Mouse (Mus musculus) hindbrain, postnatal 0 days (tissue): Measurements from ENCODE around the gene Lipc. TPM values are rescaled to one million over a fixed set of nuclear protein-coding genes. Genes with fewer than 3 reads are reported as not detected.

Experiments
- ATAC-seq: fragments of 200-750 bp; cut with Nextera tagmentation; 2 replicates; pipeline ENCODE4 v1.8.0; 2017; ENCODE audit warnings: mild to moderate bottlenecking, moderate TSS enrichment, moderate library complexity
- DNase-seq: peaks from one replicate; pipeline ENCODE4 v3.0.0-alpha.2; 2015; ENCODE audit warnings: low spot score
- H3K27ac ChIP-seq: fragments of 300-500 bp; sonication (generic); 2 replicates; pipeline ENCODE4 v1.5.1; 2014; ENCODE audit warnings: mild to moderate bottlenecking
- H3K27me3 ChIP-seq: fragments of 300-500 bp; sonication (generic); 2 replicates; pipeline ENCODE4 v1.6.1; 2014; ENCODE audit warnings: low read length, mixed read lengths; ENCODE audit not compliant: insufficient read depth
- H3K36me3 ChIP-seq: fragments of 300-500 bp; sonication (generic); 2 replicates; pipeline ENCODE4 v1.6.1; 2014; ENCODE audit warnings: low read length, mixed read lengths; ENCODE audit not compliant: insufficient read depth
- H3K4me1 ChIP-seq: fragments of 300-500 bp; sonication (generic); 2 replicates; pipeline ENCODE4 v1.6.1; 2014; ENCODE audit warnings: antibody characterized with exemption, low read length, mixed read lengths; ENCODE audit not compliant: insufficient read depth
- H3K4me2 ChIP-seq: fragments of 300-500 bp; sonication (generic); 2 replicates; pipeline ENCODE4 v1.6.1; 2014; ENCODE audit warnings: low read depth, mild to moderate bottlenecking, low read length, moderate library complexity, mixed read lengths
- H3K4me3 ChIP-seq: fragments of 300-500 bp; sonication (generic); 2 replicates; pipeline ENCODE4 v1.5.1; 2014; ENCODE audit warnings: low read length
- H3K9ac ChIP-seq: fragments of 300-500 bp; sonication (generic); replicated peaks from 2 replicates; pipeline ENCODE4 v1.6.1; 2014; ENCODE audit warnings: mild to moderate bottlenecking, low read length, moderate library complexity, mixed read lengths
- H3K9me3 ChIP-seq: fragments of 300-500 bp; sonication (generic); 2 replicates; pipeline ENCODE4 v1.6.1; 2016; ENCODE audit warnings: low read length, mixed read lengths
- CTCF ChIP-seq: IDR thresholded peaks from 2 replicates; pipeline ENCODE4 v1.5.1; 2016; ENCODE audit warnings: antibody characterized with exemption, control low read depth, low read depth
- WGBS: fragments of 180-500 bp; shearing (Covaris S2); extraction: QIAGEN DNeasy Blood & Tissue Kit; methylation state at CpG from one replicate; pipeline ENCODE4 v1.1.7; 2014; 5-methylcytosine and 5-hydroxymethylcytosine counted together
- polyA plus RNA-seq: library from polyadenylated mRNA; unstranded; fragments of >200 nt; fragmentation: Nextera tagmentation; extraction: Ambion mirVana; gene quantifications from 2 replicates; pipeline ENCODE4 v1.2.1, GENCODE M21; 2015
- total RNA-seq: library from RNA; depleted of rRNA; stranded (reverse); fragments of >200 nt; gene quantifications from 2 replicates; pipeline ENCODE4 v1.2.3, GENCODE M21; 2014

Gene Lipc
- total and polyA plus RNA-seq, 2 experiments from 2014 or later, result 0.19 TPM; not detected in 1

DNA sequence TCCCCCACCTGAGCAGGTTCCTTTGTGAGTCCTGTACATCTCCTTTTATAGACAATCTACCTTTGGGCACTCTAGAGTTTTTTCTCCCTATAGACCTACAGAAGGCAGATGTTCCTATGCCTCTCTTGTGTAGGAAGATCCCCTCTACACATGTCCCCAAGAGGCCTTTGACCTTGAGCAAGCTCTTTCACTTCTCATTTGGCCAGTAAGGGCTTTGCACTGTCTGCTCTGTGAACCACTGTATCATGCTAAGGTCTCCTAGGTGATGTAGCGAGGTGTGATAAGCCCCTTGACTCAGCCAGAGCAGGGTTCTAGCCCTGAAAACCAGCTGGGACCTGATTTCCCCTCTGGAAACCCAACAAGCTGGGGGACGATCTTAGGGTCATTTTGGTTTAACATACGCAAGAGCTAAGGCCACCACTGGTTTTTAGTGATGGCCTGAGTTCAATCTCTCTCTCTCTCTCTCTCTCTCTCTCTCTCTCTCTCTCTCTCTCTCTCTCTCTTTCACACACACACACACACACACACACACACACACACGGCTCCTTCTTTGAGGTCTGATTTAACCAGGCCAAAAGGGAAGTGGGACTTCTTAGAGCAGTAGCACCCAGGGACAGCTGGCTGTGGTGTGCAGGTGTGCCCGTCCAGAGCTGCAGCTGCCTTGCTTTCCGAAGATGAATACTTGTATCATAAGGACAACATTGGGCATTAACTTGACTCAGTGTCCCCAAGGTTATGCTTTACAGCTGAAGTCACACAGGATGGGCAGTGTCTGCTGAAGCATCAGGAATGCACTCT, 118.7 kb downstream of the Lipc start:
- no peak for TF ChIP-seq CTCF
- Histone ChIP-seq H3K36me3 (no peaks in the 10 kb centered on the region), H3K9me3 (no peaks in the 10 kb centered on the region), H3K27ac (no peak overlapping the region), H3K27me3 (no peaks in the 10 kb centered on the region), H3K4me1 (no peaks in the 10 kb centered on the region), H3K4me2 (no peak overlapping the region), H3K9ac (no peak overlapping the region), H3K4me3 (no peak overlapping the region)
- 87% methylated on average over 6 of the region's 6 CpGs for WGBS
- ATAC-seq (no peak), DNase-seq (no peak)

DNA sequence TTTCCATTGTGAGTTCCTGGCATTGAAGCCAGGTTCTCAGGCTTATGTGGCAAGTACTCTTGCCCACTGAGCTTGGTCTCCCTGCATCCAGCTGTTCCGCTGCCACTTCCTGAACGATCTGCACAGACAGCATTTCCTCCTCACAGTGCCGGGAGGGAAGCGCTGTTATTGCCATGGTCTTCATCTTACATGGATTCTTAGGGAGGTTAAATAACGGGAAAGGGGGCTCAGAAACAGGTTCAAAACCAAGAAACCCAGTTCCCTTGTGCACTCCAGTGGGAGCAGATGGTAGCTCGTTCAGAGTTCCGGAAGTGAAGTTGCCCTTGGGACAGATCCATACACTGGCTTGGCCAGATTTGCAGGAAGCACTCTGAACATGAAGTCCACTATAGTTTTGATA, 119.8 kb downstream of the Lipc start:
- DNase-seq, result no peak
- H3K27me3 ChIP-seq, result no peaks in the 10 kb centered on the region
- no peak overlapping the region for H3K27ac ChIP-seq
- no peaks in the 10 kb centered on the region for H3K36me3 ChIP-seq
- no peak for TF ChIP-seq CTCF
- ATAC-seq, result no peak
- H3K9me3 ChIP-seq, result no peaks in the 10 kb centered on the region
- no peaks in the 10 kb centered on the region for H3K4me1 ChIP-seq
- 74% methylated on average over 7 of the region's 7 CpGs for WGBS
- H3K4me3 ChIP-seq, result no peak overlapping the region
- H3K9ac ChIP-seq, result no peak overlapping the region
- no peak overlapping the region for H3K4me2 ChIP-seq

DNA sequence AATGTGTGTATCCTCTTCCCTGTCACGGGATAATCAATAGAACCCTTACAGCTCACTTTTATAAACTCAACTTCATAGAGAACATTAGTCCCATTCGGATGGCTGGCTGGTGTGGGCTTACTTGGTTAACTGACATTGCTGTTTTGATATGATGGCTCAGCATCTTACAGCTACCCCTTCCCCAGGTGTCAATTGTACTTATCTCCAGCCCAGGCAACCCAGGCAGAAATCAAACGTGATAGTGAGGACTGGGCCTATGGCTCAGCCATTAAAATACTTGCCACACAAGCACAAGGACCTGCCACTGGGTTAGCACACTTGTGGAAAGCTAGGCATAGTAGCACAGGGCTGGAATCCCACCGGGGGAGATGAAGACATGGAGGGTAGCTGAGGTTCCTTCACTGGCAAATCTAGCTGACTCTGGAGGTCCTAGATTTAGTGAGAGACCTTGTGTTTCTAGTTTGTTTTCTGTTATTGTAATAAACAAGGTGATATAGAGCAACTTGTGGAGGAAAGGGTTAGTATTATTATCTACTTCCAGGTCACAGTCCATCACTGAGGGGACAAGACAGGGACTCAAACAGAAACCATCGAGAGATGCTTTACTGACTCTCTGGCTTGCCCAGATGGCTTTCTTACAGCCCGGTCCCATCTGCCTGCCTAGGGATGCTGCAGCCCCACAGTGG, 121.0 kb downstream of the Lipc start:
- Histone ChIP-seq H3K4me1 (no peaks in the 10 kb centered on the region), H3K4me2 (no peak overlapping the region), H3K4me3 (no peak overlapping the region), H3K27me3 (no peaks in the 10 kb centered on the region), H3K9ac (no peak overlapping the region), H3K9me3 (no peaks in the 10 kb centered on the region), H3K36me3 (no peaks in the 10 kb centered on the region), H3K27ac (no peak overlapping the region)
- TF ChIP-seq CTCF, result no peak
- DNase-seq, result no peak
- ATAC-seq, result no peak
- WGBS, result 62% methylated on average over 6 of the region's 6 CpGs

DNA sequence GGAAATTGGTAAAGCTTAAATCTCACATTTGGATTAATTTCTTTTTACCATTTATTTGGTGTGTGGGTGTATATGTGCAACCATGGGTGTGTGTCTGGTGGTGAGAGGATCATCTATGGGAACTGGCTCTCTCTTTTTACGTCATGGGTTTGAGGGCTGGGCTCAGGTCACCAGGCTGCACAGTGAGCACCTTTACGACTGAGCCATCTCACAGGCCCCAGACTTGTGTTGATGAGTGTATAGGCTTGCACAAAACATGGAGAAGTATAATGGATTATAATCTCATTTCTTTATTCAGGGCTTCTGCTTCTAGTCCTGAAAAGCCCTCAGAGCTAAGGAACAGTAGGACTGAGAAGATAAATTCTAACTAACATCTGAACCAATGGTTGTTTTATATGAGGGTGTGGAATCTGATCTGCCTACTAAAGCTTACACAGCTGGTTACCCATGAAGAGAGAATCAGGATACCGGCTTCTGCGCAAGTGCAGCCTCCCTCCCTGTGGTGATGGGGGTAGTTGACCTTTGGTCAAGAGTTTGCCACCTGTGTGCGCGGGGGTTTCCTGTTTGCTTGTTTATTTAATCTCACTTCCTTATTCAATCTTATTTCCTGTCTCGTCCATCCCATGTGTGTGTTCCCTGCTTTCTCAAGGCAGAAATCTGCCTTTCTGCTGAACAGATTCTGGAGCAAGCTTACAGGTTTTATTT, 122.1 kb downstream of the Lipc start:
- Histone ChIP-seq H3K36me3 (no peaks in the 10 kb centered on the region), H3K27me3 (no peaks in the 10 kb centered on the region), H3K4me2 (no peak overlapping the region), H3K4me3 (no peak overlapping the region), H3K27ac (no peak overlapping the region), H3K9me3 (no peaks in the 10 kb centered on the region), H3K9ac (no peak overlapping the region), H3K4me1 (no peaks in the 10 kb centered on the region)
- DNase-seq (no peak), ATAC-seq (no peak)
- no peak for TF ChIP-seq CTCF
- 84% methylated on average over 7 of the region's 7 CpGs for WGBS

DNA sequence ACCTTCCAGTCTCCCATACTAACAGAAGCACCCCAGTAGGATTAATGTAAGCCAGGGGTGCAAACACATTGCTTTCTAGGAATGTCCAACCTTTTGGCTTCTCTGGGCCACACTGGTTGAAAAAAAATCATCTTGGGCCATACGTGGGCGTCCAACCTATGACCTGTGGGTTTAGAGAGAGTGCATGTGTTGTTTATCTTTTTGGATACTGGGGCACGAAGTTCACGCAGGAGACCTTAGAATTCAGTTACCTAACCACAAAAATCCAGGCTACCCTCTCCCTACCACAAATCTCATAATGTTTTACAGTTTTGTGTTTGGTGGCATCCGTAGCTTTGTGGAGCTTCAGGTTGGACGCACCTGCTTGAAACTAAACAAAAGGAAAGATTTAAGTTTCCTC, 124.1 kb downstream of the Lipc start:
- no peak overlapping the region for H3K4me3 ChIP-seq
- H3K27me3 ChIP-seq, result no peaks in the 10 kb centered on the region
- no peaks in the 10 kb centered on the region for H3K4me1 ChIP-seq
- no peaks in the 10 kb centered on the region for H3K9me3 ChIP-seq
- no peak overlapping the region for H3K9ac ChIP-seq
- WGBS, result 93% methylated on average over 6 of the region's 6 CpGs
- ATAC-seq (no peak), DNase-seq (no peak)
- H3K27ac ChIP-seq, result no peak overlapping the region
- no peaks in the 10 kb centered on the region for H3K36me3 ChIP-seq
- TF ChIP-seq CTCF, result no peak
- no peak overlapping the region for H3K4me2 ChIP-seq

DNA sequence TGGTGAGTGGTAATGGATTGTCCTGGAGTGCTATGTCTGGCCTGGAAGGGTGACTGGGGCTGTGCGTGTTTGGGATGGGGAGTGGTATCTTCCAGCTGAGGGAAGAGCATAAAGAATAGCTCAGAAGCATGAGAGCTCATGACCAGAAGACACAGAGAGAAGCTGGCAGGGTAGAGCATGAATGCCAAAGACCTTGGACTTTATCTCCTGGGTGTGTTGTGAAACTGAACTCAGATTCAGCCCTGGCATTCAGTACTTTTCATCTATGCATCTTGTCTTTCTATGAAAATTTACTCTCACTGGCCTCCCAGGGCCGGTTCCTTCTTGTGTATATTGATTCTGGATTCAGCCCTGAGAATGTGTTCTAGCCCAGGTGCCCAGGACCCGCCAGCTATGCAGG, 127.9 kb downstream of the Lipc start:
- no peak for TF ChIP-seq CTCF
- Histone ChIP-seq H3K4me3 (no peak overlapping the region), H3K4me1 (no peaks in the 10 kb centered on the region), H3K9me3 (no peaks in the 10 kb centered on the region), H3K9ac (no peak overlapping the region), H3K27ac (no peak overlapping the region), H3K36me3 (no peaks in the 10 kb centered on the region), H3K4me2 (no peak overlapping the region), H3K27me3 (no peaks in the 10 kb centered on the region)
- WGBS, result 75% methylated on average over 3 of the region's 3 CpGs
- DNase-seq (no peak), ATAC-seq (no peak)
